Mouse (Mus musculus): ENCODE data around the gene Agfg2. TPM values are rescaled to one million over a fixed set of nuclear protein-coding genes. Genes with fewer than 3 reads are reported as not detected.
"Not testable (repeated sequence)": the region's sequence is repeated elsewhere in the genome, so short reads cannot be mapped to it uniquely, and the experiment has no call there.

Agfg2 gene
- total RNA-seq (2014; rRNA removed; ENCODE audit: low replicate concordance) (27.0 and 28.8 TPM in 2 replicates), polyA plus RNA-seq (2015; fragmentation: Nextera tagmentation; extraction: Ambion mirVana) (14.3 and 15.5 TPM in 2 replicates)

GRCm38 (mm10) chr5:137684294-137685123 lies at the start of gene Agfg2:
Gene Agfg2, minus strand, starts transcription at chr5:137684726.
- no peaks in the 10 kb centered on the region for H3K27me3 ChIP-seq (ENCODE audit: control insufficient read depth, insufficient read depth, low read length)
- H3K4me2 ChIP-seq (ENCODE audit: low read depth, low read length): peak within 1 kb of the TSS; percentile 85
- under 1% methylated on average over 55 of the region's 62 CpGs for WGBS
- H3K36me3 ChIP-seq (replicated peaks; ENCODE audit: control insufficient read depth, insufficient read depth, low read length): no peaks in the 10 kb centered on the region; the same call in 1 of the 2 replicates
- DNase-seq (ENCODE audit: low spot score) (peak; percentile 100), ATAC-seq (ENCODE audit: insufficient read depth, low read depth) (peak; percentile 99)
- 0 out of 2 replicates have a peak, but pooled peaks have one; percentile 15 for TF ChIP-seq EP300 (IDR thresholded peaks at IDR 0.05; ENCODE audit: low read depth)
- peak; percentile 27 for TF ChIP-seq CTCF (IDR thresholded peaks at IDR 0.05; ENCODE audit: low read depth)
- no peaks in the 10 kb centered on the region for H3K9me3 ChIP-seq (replicated peaks; ENCODE audit: control insufficient read depth, low read length)
- peak within 1 kb of the TSS; percentile 50 for H3K27ac ChIP-seq (ENCODE audit: low read depth)
- H3K4me1 ChIP-seq (ENCODE audit: control insufficient read depth, insufficient read depth): peaks cover 11% of the 10 kb centered on the region
- peak within 1 kb of the TSS; percentile 65 for H3K4me3 ChIP-seq (ENCODE audit: low read depth, low read length)
- peak within 1 kb of the TSS; percentile 50 for H3K9ac ChIP-seq (replicated peaks; ENCODE audit: low read depth, low read length)

GRCm38 (mm10) chr5:137733638-137734288 lies 49.2 kb upstream of the Agfg2 start:
- H3K4me1 ChIP-seq (ENCODE audit: control insufficient read depth, insufficient read depth): no peaks in the 10 kb centered on the region
- peaks cover 4% of the 10 kb centered on the region; the same call in 1 of the 2 replicates for H3K36me3 ChIP-seq (replicated peaks; ENCODE audit: control insufficient read depth, insufficient read depth, low read length)
- no peak overlapping the region for H3K4me2 ChIP-seq (ENCODE audit: low read depth, low read length)
- no peak overlapping the region for H3K9ac ChIP-seq (replicated peaks; ENCODE audit: low read depth, low read length)
- TF ChIP-seq EP300 (IDR thresholded peaks at IDR 0.05; ENCODE audit: low read depth) (no peak), CTCF (IDR thresholded peaks at IDR 0.05; ENCODE audit: low read depth) (no peak)
- DNase-seq (ENCODE audit: low spot score) (no peak), ATAC-seq (ENCODE audit: insufficient read depth, low read depth) (no peak)
- H3K4me3 ChIP-seq (ENCODE audit: low read depth, low read length): no peak overlapping the region
- no peak overlapping the region for H3K27ac ChIP-seq (ENCODE audit: low read depth)
- WGBS: 86% methylated on average over 12 of the region's 12 CpGs
- H3K27me3 ChIP-seq (ENCODE audit: control insufficient read depth, insufficient read depth, low read length): no peaks in the 10 kb centered on the region
- no peaks in the 10 kb centered on the region for H3K9me3 ChIP-seq (replicated peaks; ENCODE audit: control insufficient read depth, low read length)

GRCm38 (mm10) chr5:137726767-137727166 lies 42.2 kb upstream of the Agfg2 start:
- no peak for DNase-seq (ENCODE audit: low spot score)
- no peaks in the 10 kb centered on the region for H3K9me3 ChIP-seq (replicated peaks; ENCODE audit: control insufficient read depth, low read length)
- no peak overlapping the region for H3K27ac ChIP-seq (ENCODE audit: low read depth)
- H3K4me1 ChIP-seq (ENCODE audit: control insufficient read depth, insufficient read depth): no peaks in the 10 kb centered on the region
- H3K36me3 ChIP-seq (replicated peaks; ENCODE audit: control insufficient read depth, insufficient read depth, low read length): no peaks in the 10 kb centered on the region
- ATAC-seq (ENCODE audit: insufficient read depth, low read depth): no peak
- H3K4me3 ChIP-seq (ENCODE audit: low read depth, low read length): no peak overlapping the region
- no peak overlapping the region for H3K9ac ChIP-seq (replicated peaks; ENCODE audit: low read depth, low read length)
- H3K27me3 ChIP-seq (ENCODE audit: control insufficient read depth, insufficient read depth, low read length): 0 out of 2 replicates have a peak, but pooled peaks cover 2% of the 10 kb centered on the region
- 59% methylated on average over 6 of the region's 6 CpGs for WGBS
- TF ChIP-seq EP300 (IDR thresholded peaks at IDR 0.05; ENCODE audit: low read depth) (no peak), CTCF (IDR thresholded peaks at IDR 0.05; ENCODE audit: low read depth) (no peak)
- H3K4me2 ChIP-seq (ENCODE audit: low read depth, low read length): no peak overlapping the region

GRCm38 (mm10) chr5:137723840-137724239 lies 39.3 kb upstream of the Agfg2 start:
- Histone ChIP-seq H3K4me1 (ENCODE audit: control insufficient read depth, insufficient read depth) (peaks cover 6% of the 10 kb centered on the region; the same call in 1 of the 2 replicates), H3K9me3 (replicated peaks; ENCODE audit: control insufficient read depth, low read length) (no peaks in the 10 kb centered on the region), H3K27ac (ENCODE audit: low read depth) (no peak overlapping the region), H3K27me3 (ENCODE audit: control insufficient read depth, insufficient read depth, low read length) (0 out of 2 replicates have a peak, but pooled peaks cover 2% of the 10 kb centered on the region), H3K4me3 (ENCODE audit: low read depth, low read length) (no peak overlapping the region), H3K9ac (replicated peaks; ENCODE audit: low read depth, low read length) (no peak overlapping the region), H3K4me2 (ENCODE audit: low read depth, low read length) (no peak overlapping the region), H3K36me3 (replicated peaks; ENCODE audit: control insufficient read depth, insufficient read depth, low read length) (no peaks in the 10 kb centered on the region)
- DNase-seq (ENCODE audit: low spot score) (no peak), ATAC-seq (ENCODE audit: insufficient read depth, low read depth) (no peak)
- 86% methylated on average over 5 of the region's 5 CpGs for WGBS
- TF ChIP-seq EP300 (IDR thresholded peaks at IDR 0.05; ENCODE audit: low read depth): no peak
- TF ChIP-seq CTCF (IDR thresholded peaks at IDR 0.05; ENCODE audit: low read depth): no peak

- H3K9me3 ChIP-seq (replicated peaks; ENCODE audit: control insufficient read depth, low read length); H3K27me3 ChIP-seq (ENCODE audit: control insufficient read depth, insufficient read depth, low read length); H3K27ac ChIP-seq (ENCODE audit: low read depth); H3K36me3 ChIP-seq (replicated peaks; ENCODE audit: control insufficient read depth, insufficient read depth, low read length); H3K4me3 ChIP-seq (ENCODE audit: low read depth, low read length); H3K9ac ChIP-seq (replicated peaks; ENCODE audit: low read depth, low read length); DNase-seq (ENCODE audit: low spot score): not testable (repeated sequence)
- Histone ChIP-seq H3K4me1 (ENCODE audit: control insufficient read depth, insufficient read depth) (peaks cover 16% of the 10 kb centered on the region), H3K4me2 (ENCODE audit: low read depth, low read length) (peak overlapping the region; percentile 34; the same call in 1 of the 2 replicates)
- ATAC-seq (ENCODE audit: insufficient read depth, low read depth): 0 out of 2 replicates have a peak, but pooled peaks have one; percentile 47
- WGBS: 13% methylated on average over 10 of the region's 16 CpGs
These were observed 36.1 kb upstream of the Agfg2 start for GRCm38 (mm10) chr5:137720558-137721164.
